Mouse (Mus musculus): Measurements from ENCODE around the gene Nol11. TPM values are rescaled to one million over a fixed set of nuclear protein-coding genes. Genes with fewer than 3 reads are reported as not detected.

Nol11 gene
- polyA plus RNA-seq, 1 experiment: 0.03 TPM

GRCm38 (mm10) chr11:107223169-107223561 lies 34.0 kb upstream of the Nol11 start:
- H3K4me3 ChIP-seq (replicated peaks): no peak overlapping the region

GRCm38 (mm10) chr11:107222531-107223168 lies 33.5 kb upstream of the Nol11 start:
- no peak overlapping the region for H3K4me3 ChIP-seq (replicated peaks)
- no peak for TF ChIP-seq GATA1 (IDR thresholded peaks at IDR 0.05; ENCODE audit: low read length)
- no peak for TF ChIP-seq TAL1 (IDR thresholded peaks at IDR 0.05; ENCODE audit: low read length)
- peaks cover 11% of the 10 kb centered on the region for H3K36me3 ChIP-seq (ENCODE audit: control insufficient read depth)

More at GRCm38 (mm10) chr11:107223169-107223561, 34.0 kb upstream of the Nol11 start:
- TF ChIP-seq GATA1 (IDR thresholded peaks at IDR 0.05; ENCODE audit: low read length): no peak
- TF ChIP-seq TAL1 (IDR thresholded peaks at IDR 0.05; ENCODE audit: low read length): no peak
- peaks cover 14% of the 10 kb centered on the region for H3K36me3 ChIP-seq (ENCODE audit: control insufficient read depth)
- peaks cover 2% of the 10 kb centered on the region; the same call in 1 of the 2 replicates for H3K9me3 ChIP-seq (ENCODE audit: control insufficient read depth, low read length)
- no peaks in the 10 kb centered on the region for H3K27me3 ChIP-seq (ENCODE audit: control insufficient read depth)
- H3K4me1 ChIP-seq (ENCODE audit: control insufficient read depth): no peaks in the 10 kb centered on the region

DNA sequence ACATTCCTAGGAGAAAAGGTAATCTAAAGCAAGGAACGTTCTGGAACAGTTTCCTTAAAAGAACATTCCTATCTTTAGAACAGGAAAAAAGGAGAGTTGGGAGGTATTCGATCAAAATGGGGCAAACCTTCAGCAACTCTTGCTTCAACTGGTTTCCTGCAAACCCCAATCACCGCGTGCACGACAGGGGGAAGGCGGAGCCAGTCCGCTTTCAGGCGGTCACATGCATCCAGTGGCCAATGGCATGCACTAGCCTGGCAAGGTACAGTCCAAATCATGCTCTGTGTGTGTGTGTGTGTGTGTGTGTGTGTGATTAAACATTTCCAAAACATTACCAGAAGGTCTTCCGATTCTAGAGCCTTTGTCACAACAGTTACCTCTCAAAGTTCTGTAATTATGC lies 25.9 kb upstream of the Nol11 start:
- Histone ChIP-seq H3K4me3 (replicated peaks) (no peak overlapping the region), H3K27me3 (ENCODE audit: control insufficient read depth) (no peaks in the 10 kb centered on the region), H3K4me1 (ENCODE audit: control insufficient read depth) (no peaks in the 10 kb centered on the region), H3K36me3 (ENCODE audit: control insufficient read depth) (peaks cover 23% of the 10 kb centered on the region), H3K9me3 (ENCODE audit: control insufficient read depth, low read length) (no peaks in the 10 kb centered on the region)
- TF ChIP-seq TAL1 (IDR thresholded peaks at IDR 0.05; ENCODE audit: low read length) (no peak), GATA1 (IDR thresholded peaks at IDR 0.05; ENCODE audit: low read length) (no peak)

More at GRCm38 (mm10) chr11:107222531-107223168, 33.5 kb upstream of the Nol11 start:
- Histone ChIP-seq H3K9me3 (ENCODE audit: control insufficient read depth, low read length) (no peaks in the 10 kb centered on the region), H3K27me3 (ENCODE audit: control insufficient read depth) (no peaks in the 10 kb centered on the region), H3K4me1 (ENCODE audit: control insufficient read depth) (no peaks in the 10 kb centered on the region)

GRCm38 (mm10) chr11:107213745-107214144 lies 24.6 kb upstream of the Nol11 start:
- Histone ChIP-seq H3K4me3 (replicated peaks) (no peak overlapping the region), H3K9me3 (ENCODE audit: control insufficient read depth, low read length) (no peaks in the 10 kb centered on the region), H3K4me1 (ENCODE audit: control insufficient read depth) (no peaks in the 10 kb centered on the region), H3K36me3 (ENCODE audit: control insufficient read depth) (peaks cover 24% of the 10 kb centered on the region), H3K27me3 (ENCODE audit: control insufficient read depth) (no peaks in the 10 kb centered on the region)
- TF ChIP-seq TAL1 (IDR thresholded peaks at IDR 0.05; ENCODE audit: low read length) (no peak), GATA1 (IDR thresholded peaks at IDR 0.05; ENCODE audit: low read length) (no peak)

GRCm38 (mm10) chr11:107209818-107210217 lies 20.6 kb upstream of the Nol11 start:
- no peak overlapping the region for H3K4me3 ChIP-seq (replicated peaks)
- no peaks in the 10 kb centered on the region for H3K27me3 ChIP-seq (ENCODE audit: control insufficient read depth)
- TF ChIP-seq TAL1 (IDR thresholded peaks at IDR 0.05; ENCODE audit: low read length): no peak
- no peak for TF ChIP-seq GATA1 (IDR thresholded peaks at IDR 0.05; ENCODE audit: low read length)
- H3K9me3 ChIP-seq (ENCODE audit: control insufficient read depth, low read length): no peaks in the 10 kb centered on the region
- H3K36me3 ChIP-seq (ENCODE audit: control insufficient read depth): peaks cover 13% of the 10 kb centered on the region
- H3K4me1 ChIP-seq (ENCODE audit: control insufficient read depth): peaks cover 6% of the 10 kb centered on the region

- peaks cover 3% of the 10 kb centered on the region for H3K4me1 ChIP-seq (ENCODE audit: control insufficient read depth)
- no peaks in the 10 kb centered on the region for H3K36me3 ChIP-seq (ENCODE audit: control insufficient read depth)
- H3K27me3 ChIP-seq (ENCODE audit: control insufficient read depth): no peaks in the 10 kb centered on the region
- H3K4me3 ChIP-seq (replicated peaks): no peak overlapping the region
- TF ChIP-seq GATA1 (IDR thresholded peaks at IDR 0.05; ENCODE audit: low read length): no peak
- no peak for TF ChIP-seq TAL1 (IDR thresholded peaks at IDR 0.05; ENCODE audit: low read length)
- H3K9me3 ChIP-seq (ENCODE audit: control insufficient read depth, low read length): peaks cover 3% of the 10 kb centered on the region; the same call in 1 of the 2 replicates
Measured at GRCm38 (mm10) chr11:107201773-107202172, 12.6 kb upstream of the Nol11 start.

- Histone ChIP-seq H3K4me1 (ENCODE audit: control insufficient read depth) (no peaks in the 10 kb centered on the region), H3K9me3 (ENCODE audit: control insufficient read depth, low read length) (peaks cover 3% of the 10 kb centered on the region; the same call in 1 of the 2 replicates), H3K27me3 (ENCODE audit: control insufficient read depth) (no peaks in the 10 kb centered on the region), H3K36me3 (ENCODE audit: control insufficient read depth) (no peaks in the 10 kb centered on the region), H3K4me3 (replicated peaks) (no peak overlapping the region)
- TF ChIP-seq TAL1 (IDR thresholded peaks at IDR 0.05; ENCODE audit: low read length) (no peak), GATA1 (IDR thresholded peaks at IDR 0.05; ENCODE audit: low read length) (no peak)
Measured at GRCm38 (mm10) chr11:107199281-107199680, 10.1 kb upstream of the Nol11 start.

DNA sequence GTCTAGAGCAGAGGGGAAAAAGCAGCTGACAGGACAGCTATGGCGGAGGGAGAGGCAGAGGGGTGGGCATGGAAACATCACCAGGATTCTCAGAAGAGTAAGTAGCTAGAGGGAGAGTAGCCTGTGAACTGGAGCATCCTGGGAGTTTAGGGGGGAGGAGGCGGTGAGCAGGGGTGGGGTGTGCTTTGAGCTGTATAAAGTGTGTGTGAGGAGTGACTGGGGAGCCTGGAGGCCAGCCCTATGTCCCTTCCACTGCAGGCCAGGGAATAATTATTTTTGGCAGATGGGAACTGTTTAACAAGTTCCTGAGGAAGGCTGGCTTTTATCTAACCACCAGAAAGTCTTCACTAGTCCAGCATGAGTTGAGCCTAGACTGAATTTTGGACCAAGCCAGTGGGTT lies 6.2 kb upstream of the Nol11 start:
- peaks cover 4% of the 10 kb centered on the region; the same call in 1 of the 2 replicates for H3K4me1 ChIP-seq (ENCODE audit: control insufficient read depth)
- H3K4me3 ChIP-seq (replicated peaks): no peak overlapping the region
- no peaks in the 10 kb centered on the region for H3K9me3 ChIP-seq (ENCODE audit: control insufficient read depth, low read length)
- H3K36me3 ChIP-seq (ENCODE audit: control insufficient read depth): no peaks in the 10 kb centered on the region
- no peak for TF ChIP-seq TAL1 (IDR thresholded peaks at IDR 0.05; ENCODE audit: low read length)
- H3K27me3 ChIP-seq (ENCODE audit: control insufficient read depth): no peaks in the 10 kb centered on the region

DNA sequence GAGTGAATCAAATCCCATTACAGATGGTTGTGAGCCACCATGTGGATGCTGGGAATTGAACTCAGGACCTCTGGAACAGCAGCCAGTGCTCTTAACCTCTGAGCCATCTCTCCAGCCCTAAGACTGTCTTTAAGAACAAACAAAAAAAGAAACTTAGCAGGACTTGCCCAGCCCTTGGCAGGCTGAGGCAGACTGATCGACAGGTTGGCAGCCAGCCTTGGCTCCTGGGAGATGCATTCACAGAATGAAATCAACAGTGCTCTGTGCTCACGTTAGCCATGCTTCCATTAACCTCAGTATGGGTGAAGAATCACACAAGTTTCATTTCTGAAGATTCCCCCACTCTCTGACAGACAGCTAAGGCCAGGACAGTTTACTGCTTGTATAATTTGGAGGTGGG lies 1.2 kb upstream of the Nol11 start:
- no peaks in the 10 kb centered on the region for H3K9me3 ChIP-seq (ENCODE audit: control insufficient read depth, low read length)
- no peak overlapping the region for H3K4me3 ChIP-seq (replicated peaks)
- no peak for TF ChIP-seq GATA1 (IDR thresholded peaks at IDR 0.05; ENCODE audit: low read length)
- no peak for TF ChIP-seq TAL1 (IDR thresholded peaks at IDR 0.05; ENCODE audit: low read length)
- H3K27me3 ChIP-seq (ENCODE audit: control insufficient read depth): no peaks in the 10 kb centered on the region
- peaks cover 25% of the 10 kb centered on the region for H3K4me1 ChIP-seq (ENCODE audit: control insufficient read depth)
- peaks cover 17% of the 10 kb centered on the region for H3K36me3 ChIP-seq (ENCODE audit: control insufficient read depth)

GRCm38 (mm10) chr11:107183777-107184176 lies 5.4 kb downstream of the Nol11 start:
- Histone ChIP-seq H3K9me3 (ENCODE audit: control insufficient read depth, low read length) (no peaks in the 10 kb centered on the region), H3K4me1 (ENCODE audit: control insufficient read depth) (peaks cover 14% of the 10 kb centered on the region), H3K36me3 (ENCODE audit: control insufficient read depth) (peaks cover 79% of the 10 kb centered on the region), H3K27me3 (ENCODE audit: control insufficient read depth) (no peaks in the 10 kb centered on the region), H3K4me3 (replicated peaks) (no peak overlapping the region)
- no peak for TF ChIP-seq GATA1 (IDR thresholded peaks at IDR 0.05; ENCODE audit: low read length)
- no peak for TF ChIP-seq TAL1 (IDR thresholded peaks at IDR 0.05; ENCODE audit: low read length)

Measured in erythroblast, embryonic 14.5 days (primary cell).